Mouse (Mus musculus): Measurements from ENCODE around the gene Tctex1d2.

DNA sequence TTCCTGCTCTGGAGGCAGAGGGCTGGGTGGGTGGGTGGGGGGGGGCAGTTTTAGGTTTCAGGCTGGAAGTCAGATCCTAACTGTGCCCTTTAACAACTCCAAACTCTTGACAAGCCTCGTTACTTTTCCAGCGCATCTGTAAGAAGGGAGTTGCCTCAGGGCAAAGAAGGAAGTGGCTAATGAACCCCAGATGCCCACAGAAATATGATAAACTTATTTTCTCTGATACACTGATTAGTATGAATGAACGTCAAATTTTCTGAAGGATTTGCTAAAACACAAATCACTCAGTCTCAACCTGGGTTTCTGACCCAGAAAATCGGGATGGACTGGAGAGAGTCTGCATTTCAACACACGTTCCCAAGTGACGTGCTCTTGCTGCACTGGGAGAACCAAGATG, 12.8 kb upstream of the Tctex1d2 start:
- TF ChIP-seq CTCF (IDR thresholded peaks at IDR 0.05; ENCODE audit: extremely low read depth, insufficient read length, insufficient replicate concordance, low read depth, low read length): no peak
- TF ChIP-seq POLR2A (IDR thresholded peaks at IDR 0.05; ENCODE audit: low read depth, low read length): no peak

All from small intestine, adult 2 months (tissue).